Mouse (Mus musculus) liver, embryonic 14.5 days (tissue): Measurements from ENCODE around the gene Sbf2.

Source experiments
- CTCF ChIP-seq: IDR thresholded peaks from 2 replicates; pipeline ENCODE4 v1.5.1; 2016; ENCODE audit warnings: antibody characterized with exemption, low read depth, control low read depth
- EP300 ChIP-seq: IDR thresholded peaks from 2 replicates; pipeline ENCODE4 v1.6.1; 2016; ENCODE audit warnings: antibody characterized with exemption, low read depth

GRCm38 (mm10) chr7:110267994-110268393 is 346.7 kb downstream of the Sbf2 start:
- TF ChIP-seq CTCF (no peak), EP300 (no peak)
